Mouse (Mus musculus) liver, adult 2 months (tissue): ENCODE measurements around the gene Notch2. TPM values are rescaled to one million over a fixed set of nuclear protein-coding genes. Genes with fewer than 3 reads are reported as not detected.
"Not testable (repeated sequence)": the region's sequence is repeated elsewhere in the genome, so short reads cannot be mapped to it uniquely, and the experiment has no call there.

Source experiments
- DNase-seq: peaks from one replicate; pipeline ENCODE4 v3.0.0-alpha.2; 2011; ENCODE audit warnings: low read depth, low spot score; ENCODE audit errors: extremely low read depth
- H3K27ac ChIP-seq: fragments of 200-500 bp; replicated peaks from 2 replicates; pipeline ENCODE4 v1.5.1; 2012; ENCODE audit warnings: low read depth, mild to moderate bottlenecking, control low read depth, inconsistent platforms, low read length; ENCODE audit not compliant: insufficient read depth
- H3K27me3 ChIP-seq: fragments of 200-500 bp; 2 replicates; pipeline ENCODE4 v1.6.1; 2012; ENCODE audit warnings: mild to moderate bottlenecking, moderate library complexity, low read length, inconsistent platforms; ENCODE audit not compliant: control insufficient read depth, insufficient read depth
- H3K36me3 ChIP-seq: fragments of 200-500 bp; 2 replicates; pipeline ENCODE4 v1.6.1; 2012; ENCODE audit warnings: low read length, inconsistent platforms; ENCODE audit not compliant: control insufficient read depth, insufficient read depth
- H3K4me1 ChIP-seq: fragments of 200-500 bp; 2 replicates; pipeline ENCODE4 v1.6.1; 2011; ENCODE audit warnings: low read length; ENCODE audit not compliant: control insufficient read depth, insufficient read depth
- H3K4me3 ChIP-seq: fragments of 200-500 bp; 2 replicates; pipeline ENCODE4 v1.5.1; 2011; ENCODE audit warnings: low read depth, mild to moderate bottlenecking, control low read depth, low read length, moderate library complexity; ENCODE audit not compliant: insufficient read depth
- H3K79me2 ChIP-seq: fragments of 200-500 bp; 2 replicates; pipeline ENCODE4 v1.6.1; 2012; ENCODE audit warnings: inconsistent platforms, mild to moderate bottlenecking, low read length, moderate library complexity; ENCODE audit not compliant: control insufficient read depth, insufficient read depth
- H3K9ac ChIP-seq: fragments of 200-500 bp; 2 replicates; pipeline ENCODE4 v1.6.1; 2012; ENCODE audit warnings: low read depth, mild to moderate bottlenecking, control low read depth, inconsistent platforms, low read length
- CTCF ChIP-seq: fragments of 200-500 bp; IDR thresholded peaks from 2 replicates; pipeline ENCODE4 v1.5.1; 2011; ENCODE audit warnings: low read depth, low read length, control low read depth
- POLR2A ChIP-seq: fragments of 200-500 bp; IDR thresholded peaks from 2 replicates; pipeline ENCODE4 v1.6.1; 2011; ENCODE audit warnings: low read length, control low read depth; ENCODE audit not compliant: insufficient read depth; ENCODE audit errors: extremely low read depth
- whole genome bisulfite sequencing: fragments of 180-500 bp; shearing (Covaris S2); methylation state at CpG from one replicate; pipeline ENCODE4 v1.1.7; 2018; 5-methylcytosine and 5-hydroxymethylcytosine counted together
- polyA plus RNA-seq: library from polyadenylated mRNA; depleted of rRNA; stranded (reverse); fragments of >200 nt; gene quantifications from 2 replicates; pipeline ENCODE4 v1.2.3, GENCODE M21; 2012
- total RNA-seq: library from RNA; depleted of rRNA; stranded (reverse); fragments of >200 nt; gene quantifications from 2 replicates; pipeline ENCODE4 v1.2.3, GENCODE M21; 2014

The Notch2 gene
- total and polyA plus RNA-seq, 2 experiments: 12.5 to 16.0 TPM

GRCm38 (mm10) chr3:98110610-98111009, 97.3 kb downstream of the Notch2 start:
- no peak for DNase-seq
- 94% methylated on average over 4 of the region's 4 CpGs for WGBS
- Histone ChIP-seq H3K4me3 (no peak overlapping the region), H3K27me3 (no peaks in the 10 kb centered on the region), H3K27ac (no peak overlapping the region), H3K9ac (no peak overlapping the region), H3K4me1 (peaks cover 16% of the 10 kb centered on the region), H3K79me2 (no peaks in the 10 kb centered on the region), H3K36me3 (peaks cover 31% of the 10 kb centered on the region)
- TF ChIP-seq POLR2A (no peak), CTCF (no peak)

GRCm38 (mm10) chr3:98118252-98118651, 104.9 kb downstream of the Notch2 start:
- no peak for DNase-seq
- TF ChIP-seq POLR2A: no peak
- TF ChIP-seq CTCF: no peak
- Histone ChIP-seq H3K79me2 (no peaks in the 10 kb centered on the region), H3K36me3 (peaks cover 52% of the 10 kb centered on the region), H3K9ac (no peak overlapping the region), H3K27ac (no peak overlapping the region), H3K4me1 (no peaks in the 10 kb centered on the region), H3K4me3 (no peak overlapping the region), H3K27me3 (no peaks in the 10 kb centered on the region)
- 93% methylated on average over 3 of the region's 3 CpGs for WGBS

GRCm38 (mm10) chr3:98119338-98119737, 106.0 kb downstream of the Notch2 start:
- Histone ChIP-seq H3K9ac (no peak overlapping the region), H3K36me3 (peaks cover 56% of the 10 kb centered on the region), H3K4me1 (no peaks in the 10 kb centered on the region), H3K4me3 (no peak overlapping the region), H3K27me3 (no peaks in the 10 kb centered on the region), H3K79me2 (no peaks in the 10 kb centered on the region), H3K27ac (no peak overlapping the region)
- WGBS: 63% methylated on average over 6 of the region's 6 CpGs
- no peak for DNase-seq
- TF ChIP-seq CTCF (no peak), POLR2A (no peak)

DNA sequence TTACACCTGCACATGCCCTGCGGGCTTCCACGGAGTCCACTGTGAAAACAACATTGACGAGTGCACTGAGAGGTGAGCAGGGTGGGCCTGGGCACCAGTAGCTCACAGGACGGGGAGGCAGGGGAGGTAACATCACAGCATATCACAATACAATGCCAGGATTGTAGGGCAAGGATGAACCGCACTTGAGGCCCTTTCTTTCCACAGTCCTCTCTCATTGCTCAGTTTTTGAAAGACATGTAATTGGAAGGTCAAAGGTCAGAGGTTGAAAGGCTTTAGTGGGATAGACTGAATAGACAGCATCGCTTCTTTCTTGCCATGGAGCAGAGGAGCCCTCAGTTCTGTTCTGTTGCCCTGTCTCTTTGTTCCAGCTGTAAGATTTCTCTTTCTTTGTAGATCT, 107.6 kb downstream of the Notch2 start:
- no peak overlapping the region for H3K27ac ChIP-seq
- H3K4me1 ChIP-seq: no peaks in the 10 kb centered on the region
- peaks cover 58% of the 10 kb centered on the region for H3K36me3 ChIP-seq
- no peak overlapping the region for H3K9ac ChIP-seq
- no peak for TF ChIP-seq POLR2A
- TF ChIP-seq CTCF: no peak
- H3K79me2 ChIP-seq: no peaks in the 10 kb centered on the region
- WGBS: 68% methylated on average over 6 of the region's 6 CpGs
- H3K27me3 ChIP-seq: no peaks in the 10 kb centered on the region
- DNase-seq: no peak
- no peak overlapping the region for H3K4me3 ChIP-seq

GRCm38 (mm10) chr3:98127775-98128174, 114.4 kb downstream of the Notch2 start:
- Histone ChIP-seq H3K9ac (no peak overlapping the region), H3K27ac (no peak overlapping the region), H3K36me3 (peaks cover 44% of the 10 kb centered on the region), H3K79me2 (no peaks in the 10 kb centered on the region), H3K27me3 (no peaks in the 10 kb centered on the region), H3K4me3 (no peak overlapping the region), H3K4me1 (no peaks in the 10 kb centered on the region)
- no peak for TF ChIP-seq CTCF
- no peak for TF ChIP-seq POLR2A
- DNase-seq: no peak
- WGBS: 93% methylated on average over 2 of the region's 2 CpGs

DNA sequence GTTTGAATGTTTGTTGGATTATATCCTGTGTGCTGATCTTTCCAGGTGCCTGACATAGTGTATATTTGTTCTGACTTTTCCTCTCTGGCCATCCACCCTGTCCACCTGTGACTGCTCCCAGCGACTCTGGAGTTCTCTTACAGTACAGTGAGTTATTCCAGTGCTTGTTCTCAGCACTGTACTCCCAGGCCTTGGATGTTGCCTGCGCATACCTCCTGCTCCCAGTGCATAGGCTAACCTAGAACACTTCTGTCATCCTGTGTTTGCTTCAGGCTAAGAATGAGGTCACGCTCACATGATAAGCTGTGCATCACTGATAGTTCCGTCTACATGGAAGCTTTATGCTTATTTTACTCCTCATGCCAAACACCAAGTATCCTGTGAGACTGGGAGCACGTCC, 115.4 kb downstream of the Notch2 start:
- no peak overlapping the region for H3K9ac ChIP-seq
- H3K79me2 ChIP-seq: no peaks in the 10 kb centered on the region
- H3K27me3 ChIP-seq: no peaks in the 10 kb centered on the region
- DNase-seq: no peak
- H3K4me1 ChIP-seq: no peaks in the 10 kb centered on the region
- no peak overlapping the region for H3K27ac ChIP-seq
- 78% methylated on average over 5 of the region's 5 CpGs for WGBS
- TF ChIP-seq CTCF (no peak), POLR2A (no peak)
- peaks cover 43% of the 10 kb centered on the region for H3K36me3 ChIP-seq
- H3K4me3 ChIP-seq: no peak overlapping the region

DNA sequence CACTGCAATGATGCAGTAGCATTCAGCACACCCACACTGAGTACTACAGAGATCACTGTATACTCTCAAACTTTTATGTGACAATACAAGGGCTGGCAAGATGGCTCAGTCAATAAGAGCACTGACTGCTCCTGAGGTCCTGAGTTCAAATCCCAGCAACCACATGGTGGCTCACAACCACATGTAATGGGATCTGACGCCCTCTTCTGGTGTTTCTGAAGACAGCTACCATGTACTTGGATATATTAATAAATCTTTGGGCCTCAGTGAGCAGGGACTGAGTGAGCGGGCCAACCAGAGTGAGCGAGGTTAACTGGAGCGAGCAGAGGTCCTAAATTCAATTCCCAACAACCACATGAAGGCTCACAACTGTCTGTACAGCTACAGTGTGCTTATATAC, 118.8 kb downstream of the Notch2 start:
- H3K4me1 ChIP-seq, H3K27me3 ChIP-seq, H3K9ac ChIP-seq, H3K27ac ChIP-seq, H3K4me3 ChIP-seq, DNase-seq, H3K79me2 ChIP-seq: not testable (repeated sequence)
- 93% methylated on average over 4 of the region's 4 CpGs for WGBS
- H3K36me3 ChIP-seq: peaks cover 42% of the 10 kb centered on the region
